Mouse (Mus musculus) small intestine, adult 2 months (tissue): ENCODE data around the gene Mtch2.

ENCODE experiments used
- CTCF ChIP-seq: fragments of 200-500 bp; IDR thresholded peaks from 2 replicates; pipeline ENCODE4 v1.5.1; 2012; ENCODE audit warnings: low read depth, mild to moderate bottlenecking, control low read depth, inconsistent platforms, low read length, moderate library complexity, mixed read lengths; ENCODE audit not compliant: insufficient replicate concordance, insufficient read length; ENCODE audit errors: extremely low read depth
- POLR2A ChIP-seq: fragments of 200-500 bp; IDR thresholded peaks from 2 replicates; pipeline ENCODE4 v1.6.1; 2012; ENCODE audit warnings: low read depth, mild to moderate bottlenecking, control low read depth, inconsistent platforms, low read length, moderate library complexity

- no peak for TF ChIP-seq CTCF
- TF ChIP-seq POLR2A: no peak
These were observed 23.2 kb upstream of the Mtch2 start for GRCm38 (mm10) chr2:90823781-90824180.
